Mouse (Mus musculus) hindbrain, postnatal 0 days (tissue): ENCODE results near the gene Tiam1. TPM values are rescaled to one million over a fixed set of nuclear protein-coding genes. Genes with fewer than 3 reads are reported as not detected.

Experiments used
- ATAC-seq: fragments of 200-750 bp; cut with Nextera tagmentation; 2 replicates; pipeline ENCODE4 v1.8.0; 2017; ENCODE audit warnings: mild to moderate bottlenecking, moderate TSS enrichment, moderate library complexity
- DNase-seq: peaks from one replicate; pipeline ENCODE4 v3.0.0-alpha.2; 2015; ENCODE audit warnings: low spot score
- H3K27ac ChIP-seq: fragments of 300-500 bp; sonication (generic); 2 replicates; pipeline ENCODE4 v1.5.1; 2014; ENCODE audit warnings: mild to moderate bottlenecking
- H3K27me3 ChIP-seq: fragments of 300-500 bp; sonication (generic); 2 replicates; pipeline ENCODE4 v1.6.1; 2014; ENCODE audit warnings: low read length, mixed read lengths; ENCODE audit not compliant: insufficient read depth
- H3K36me3 ChIP-seq: fragments of 300-500 bp; sonication (generic); 2 replicates; pipeline ENCODE4 v1.6.1; 2014; ENCODE audit warnings: low read length, mixed read lengths; ENCODE audit not compliant: insufficient read depth
- H3K4me1 ChIP-seq: fragments of 300-500 bp; sonication (generic); 2 replicates; pipeline ENCODE4 v1.6.1; 2014; ENCODE audit warnings: antibody characterized with exemption, low read length, mixed read lengths; ENCODE audit not compliant: insufficient read depth
- H3K4me2 ChIP-seq: fragments of 300-500 bp; sonication (generic); 2 replicates; pipeline ENCODE4 v1.6.1; 2014; ENCODE audit warnings: low read depth, mild to moderate bottlenecking, low read length, moderate library complexity, mixed read lengths
- H3K4me3 ChIP-seq: fragments of 300-500 bp; sonication (generic); 2 replicates; pipeline ENCODE4 v1.5.1; 2014; ENCODE audit warnings: low read length
- H3K9ac ChIP-seq: fragments of 300-500 bp; sonication (generic); replicated peaks from 2 replicates; pipeline ENCODE4 v1.6.1; 2014; ENCODE audit warnings: mild to moderate bottlenecking, low read length, moderate library complexity, mixed read lengths
- H3K9me3 ChIP-seq: fragments of 300-500 bp; sonication (generic); 2 replicates; pipeline ENCODE4 v1.6.1; 2016; ENCODE audit warnings: low read length, mixed read lengths
- CTCF ChIP-seq: IDR thresholded peaks from 2 replicates; pipeline ENCODE4 v1.5.1; 2016; ENCODE audit warnings: antibody characterized with exemption, control low read depth, low read depth
- WGBS: fragments of 180-500 bp; shearing (Covaris S2); extraction: QIAGEN DNeasy Blood & Tissue Kit; methylation state at CpG from one replicate; pipeline ENCODE4 v1.1.7; 2014; 5-methylcytosine and 5-hydroxymethylcytosine counted together
- polyA plus RNA-seq: library from polyadenylated mRNA; unstranded; fragments of >200 nt; fragmentation: Nextera tagmentation; extraction: Ambion mirVana; gene quantifications from 2 replicates; pipeline ENCODE4 v1.2.1, GENCODE M21; 2015
- total RNA-seq: library from RNA; depleted of rRNA; stranded (reverse); fragments of >200 nt; gene quantifications from 2 replicates; pipeline ENCODE4 v1.2.3, GENCODE M21; 2014

Tiam1 gene
- total and polyA plus RNA-seq, 2 experiments from 2014 or later, result 15.1 to 26.2 TPM

- Histone ChIP-seq H3K9me3 (no peaks in the 10 kb centered on the region), H3K4me2 (no peak overlapping the region), H3K4me3 (no peak overlapping the region), H3K36me3 (no peaks in the 10 kb centered on the region), H3K9ac (no peak overlapping the region), H3K27ac (no peak overlapping the region), H3K27me3 (no peaks in the 10 kb centered on the region), H3K4me1 (peaks cover 15% of the 10 kb centered on the region; the same call in 1 of the 2 replicates)
- DNase-seq, result no peak
- WGBS, result 83% methylated on average over 11 of the region's 11 CpGs
- TF ChIP-seq CTCF, result no peak
- no peak for ATAC-seq
These were observed 196.8 kb downstream of the Tiam1 start for GRCm38 (mm10) chr16:89946816-89947215.

- Histone ChIP-seq H3K27ac (no peak overlapping the region), H3K4me3 (no peak overlapping the region), H3K4me2 (peak overlapping the region; percentile 31; the same call in 1 of the 2 replicates), H3K4me1 (peaks cover 15% of the 10 kb centered on the region; the same call in 1 of the 2 replicates), H3K9me3 (no peaks in the 10 kb centered on the region), H3K9ac (peak overlapping the region; percentile 4; the same call in 1 of the 2 replicates), H3K36me3 (no peaks in the 10 kb centered on the region), H3K27me3 (no peaks in the 10 kb centered on the region)
- DNase-seq (no peak), ATAC-seq (no peak)
- WGBS, result 35% methylated on average over 19 of the region's 19 CpGs
- no peak for TF ChIP-seq CTCF
These were observed 198.8 kb downstream of the Tiam1 start for GRCm38 (mm10) chr16:89944604-89945283.

- Histone ChIP-seq H3K27ac (0 out of 2 replicates have a peak overlapping the region, but pooled peaks have one; percentile 16), H3K27me3 (no peaks in the 10 kb centered on the region), H3K4me3 (no peak overlapping the region), H3K4me2 (peak overlapping the region; percentile 31), H3K9me3 (no peaks in the 10 kb centered on the region), H3K9ac (peak overlapping the region; percentile 4; the same call in 1 of the 2 replicates), H3K36me3 (no peaks in the 10 kb centered on the region), H3K4me1 (peaks cover 15% of the 10 kb centered on the region; the same call in 1 of the 2 replicates)
- TF ChIP-seq CTCF, result no peak
- DNase-seq (peak; percentile 39), ATAC-seq (peak; percentile 76)
- WGBS, result 13% methylated on average over 6 of the region's 6 CpGs
These were observed 199.5 kb downstream of the Tiam1 start for GRCm38 (mm10) chr16:89944050-89944449.

GRCm38 (mm10) chr16:89943267-89943971 is 200.2 kb downstream of the Tiam1 start:
- Histone ChIP-seq H3K27ac (0 out of 2 replicates have a peak overlapping the region, but pooled peaks have one; percentile 16), H3K4me3 (no peak overlapping the region), H3K4me1 (peaks cover 15% of the 10 kb centered on the region; the same call in 1 of the 2 replicates), H3K4me2 (peak overlapping the region; percentile 31; the same call in 1 of the 2 replicates), H3K9me3 (no peaks in the 10 kb centered on the region), H3K9ac (no peak overlapping the region), H3K27me3 (no peaks in the 10 kb centered on the region), H3K36me3 (no peaks in the 10 kb centered on the region)
- peak; percentile 58 for DNase-seq
- ATAC-seq, result 0 out of 2 replicates have a peak, but pooled peaks have one; percentile 6
- WGBS, result 16% methylated on average over 19 of the region's 19 CpGs
- peak; percentile 62 for TF ChIP-seq CTCF

GRCm38 (mm10) chr16:89940696-89941095 is 202.9 kb downstream of the Tiam1 start:
- H3K36me3 ChIP-seq, result no peaks in the 10 kb centered on the region
- DNase-seq (no peak), ATAC-seq (no peak)
- H3K9ac ChIP-seq, result no peak overlapping the region
- no peak overlapping the region for H3K4me2 ChIP-seq
- no peaks in the 10 kb centered on the region for H3K9me3 ChIP-seq
- 94% methylated on average over 8 of the region's 8 CpGs for WGBS
- no peak overlapping the region for H3K27ac ChIP-seq
- peak; percentile 48 for TF ChIP-seq CTCF
- no peak overlapping the region for H3K4me3 ChIP-seq
- H3K4me1 ChIP-seq, result peaks cover 15% of the 10 kb centered on the region; the same call in 1 of the 2 replicates
- no peaks in the 10 kb centered on the region for H3K27me3 ChIP-seq

- no peaks in the 10 kb centered on the region for H3K9me3 ChIP-seq
- H3K4me1 ChIP-seq, result 0 out of 2 replicates have a peak, but pooled peaks cover 2% of the 10 kb centered on the region
- H3K36me3 ChIP-seq, result no peaks in the 10 kb centered on the region
- DNase-seq (no peak), ATAC-seq (no peak)
- no peaks in the 10 kb centered on the region for H3K27me3 ChIP-seq
- H3K4me2 ChIP-seq, result no peak overlapping the region
- no peak overlapping the region for H3K4me3 ChIP-seq
- no peak overlapping the region for H3K27ac ChIP-seq
- H3K9ac ChIP-seq, result no peak overlapping the region
- 43% methylated on average over 7 of the region's 7 CpGs for WGBS
- no peak for TF ChIP-seq CTCF
These were observed 205.3 kb downstream of the Tiam1 start for GRCm38 (mm10) chr16:89938277-89938676.

GRCm38 (mm10) chr16:89936571-89936970 is 207.0 kb downstream of the Tiam1 start:
- ATAC-seq (no peak), DNase-seq (no peak)
- Histone ChIP-seq H3K4me3 (no peak overlapping the region), H3K27me3 (no peaks in the 10 kb centered on the region), H3K9me3 (no peaks in the 10 kb centered on the region), H3K4me1 (no peaks in the 10 kb centered on the region), H3K9ac (no peak overlapping the region), H3K4me2 (no peak overlapping the region), H3K36me3 (no peaks in the 10 kb centered on the region), H3K27ac (no peak overlapping the region)
- no peak for TF ChIP-seq CTCF
- 66% methylated on average over 6 of the region's 6 CpGs for WGBS
